ENCODE assay signal across 9 mouse cellular contexts in genomic region chr17:34261502-34261901, GRCm38 (mm10). TPM values are rescaled to one million over a fixed set of nuclear protein-coding genes. Genes with fewer than 3 reads are reported as not detected.
DNase-seq lines count a peak whose midpoint lies in the region; ATAC-seq and TF ChIP-seq lines count a peak whose summit lies in the region.
"Had no signal": no experiment of that assay in that cellular context is flagged by ENCODE, and none has a peak within 500 bp of the region (broad histone marks: within the 10 kb centered on the region; RNA-seq: fewer than 3 reads in every experiment).

No protein-coding gene starts in this region.

- no peak overlapping the region for H3K4me2 ChIP-seq in midbrain, embryonic 15.5 days
- H3K4me2 ChIP-seq: limb, embryonic 12.5 days had no signal

- H3K9ac ChIP-seq in midbrain, embryonic 15.5 days: no peak overlapping the region
- H3K9ac ChIP-seq: limb, embryonic 12.5 days had no signal

- 23% methylated on average over 4 of the region's 4 CpGs for WGBS in midbrain, embryonic 15.5 days
- 20% methylated on average over 4 of the region's 4 CpGs for WGBS in small intestine, adult 2 months

- ATAC-seq in cerebellum, adult (ENCODE audit: insufficient number of reproducible peaks, low FRiP score, low TSS enrichment): no peak
- peak; percentile 56; the same call in 1 of the 2 replicates for ATAC-seq in frontal cortex, adult (ENCODE audit: low TSS enrichment)
- peak; percentile 82 for ATAC-seq in midbrain, embryonic 15.5 days (replicated peaks)

- peak; percentile 17 for DNase-seq in cerebellum, adult 11 months
- DNase-seq in c-Kit-positive CD71-positive TER-119-negative erythroid progenitor cells, embryonic 14.5 days (ENCODE audit: low read depth): peak; percentile 39
- DNase-seq in hindlimb bud, embryonic 11.5 days (ENCODE audit: extremely low spot score, low read depth, low spot score): peak; percentile 60
- DNase-seq in layer of hippocampus, postnatal 36 days: peak; percentile 37 to 54

- H3K4me1 ChIP-seq in midbrain, embryonic 15.5 days: peaks cover 22% of the 10 kb centered on the region
- H3K4me1 ChIP-seq in small intestine, adult 2 months (ENCODE audit: control insufficient read depth, insufficient read depth, insufficient read length, low read length): peaks cover 15% of the 10 kb centered on the region

- H3K9me3 ChIP-seq in midbrain, embryonic 15.5 days: no peaks in the 10 kb centered on the region
- H3K9me3 ChIP-seq: limb, embryonic 12.5 days had no signal

- TF ChIP-seq CTCF in small intestine, adult 2 months (IDR thresholded peaks at IDR 0.05; ENCODE audit: extremely low read depth, insufficient read length, insufficient replicate concordance, low read depth, low read length): no peak

- H3K27ac ChIP-seq in midbrain, embryonic 15.5 days: no peak overlapping the region
- peak overlapping the region; percentile 69 for H3K27ac ChIP-seq in small intestine, adult 2 months (ENCODE audit: insufficient read depth, low read depth, low read length)
- H3K27ac ChIP-seq: limb, embryonic 12.5 days had no signal

- H3K27me3 ChIP-seq in midbrain, embryonic 15.5 days (replicated peaks): peaks cover 14% of the 10 kb centered on the region
- peaks cover 3% of the 10 kb centered on the region; the same call in 1 of the 2 replicates for H3K27me3 ChIP-seq in small intestine, adult 2 months (ENCODE audit: control insufficient read depth, insufficient read depth, low read length)

- TF ChIP-seq POLR2A in small intestine, adult 2 months (IDR thresholded peaks at IDR 0.05; ENCODE audit: low read depth, low read length): no peak; the same call in 1 of the 2 replicates

- no peak overlapping the region for H3K4me3 ChIP-seq in midbrain, embryonic 15.5 days
- no peak overlapping the region for H3K4me3 ChIP-seq in small intestine, adult 2 months (ENCODE audit: low read depth, low read length)
- H3K4me3 ChIP-seq: limb, embryonic 12.5 days had no signal

- H3K36me3 ChIP-seq in midbrain, embryonic 15.5 days (replicated peaks): no peaks in the 10 kb centered on the region
- 0 out of 2 replicates have a peak, but pooled peaks cover 3% of the 10 kb centered on the region for H3K36me3 ChIP-seq in small intestine, adult 2 months (ENCODE audit: control insufficient read depth, insufficient read depth, low read length)
- H3K36me3 ChIP-seq: limb, embryonic 12.5 days had no signal

RNA-seq across cellular contexts. Expression of gene H2-Ab1, which starts 4.0 kb away (rescaled TPM):
- 1 to 10 TPM; 1.6 to 1.9 TPM for total RNA-seq in layer of hippocampus, postnatal 36 days (2021)
- polyA plus RNA-seq in midbrain, embryonic 15.5 days (2015; fragmentation: Nextera tagmentation; extraction: Ambion mirVana): 1.4 and 2.3 TPM in 2 replicates
- polyA plus RNA-seq in small intestine, adult 2 months (2012; rRNA removed): 860 and 5,426 TPM in 2 replicates

RNA-seq across cellular contexts. Expression of gene H2-Ob, which starts 22.8 kb away (rescaled TPM):
- under 1 TPM in 1 of 2 experiments, not detected in 1; 0.47 TPM for total RNA-seq in layer of hippocampus, postnatal 36 days (2021)
- polyA plus RNA-seq in midbrain, embryonic 15.5 days (2015; fragmentation: Nextera tagmentation; extraction: Ambion mirVana): 0.06 and 0.18 TPM in 2 replicates
- polyA plus RNA-seq in small intestine, adult 2 months (2012; rRNA removed): 5.3 and 13.7 TPM in 2 replicates
- polyA plus RNA-seq: limb, embryonic 12.5 days had no signal

RNA-seq across cellular contexts. Expression of gene H2-Aa, which starts 26.1 kb away (rescaled TPM):
- 1 to 10 TPM in 1 of 2 experiments, under 1 TPM in 1; 0.87 to 1.3 TPM for total RNA-seq in layer of hippocampus, postnatal 36 days (2021)
- polyA plus RNA-seq in midbrain, embryonic 15.5 days (2015; fragmentation: Nextera tagmentation; extraction: Ambion mirVana): 0.30 and 0.61 TPM in 2 replicates
- 155 and 792 TPM in 2 replicates for polyA plus RNA-seq in small intestine, adult 2 months (2012; rRNA removed)
- polyA plus RNA-seq: limb, embryonic 12.5 days had no signal

RNA-seq across cellular contexts. Expression of gene H2-Eb1, which starts 44.2 kb away (rescaled TPM):
- 1 to 10 TPM; 1.3 TPM for total RNA-seq in layer of hippocampus, postnatal 36 days (2021)
- 2.9 and 3.1 TPM in 2 replicates for polyA plus RNA-seq in midbrain, embryonic 15.5 days (2015; fragmentation: Nextera tagmentation; extraction: Ambion mirVana)
- 91.6 and 398 TPM in 2 replicates for polyA plus RNA-seq in small intestine, adult 2 months (2012; rRNA removed)

RNA-seq across cellular contexts. Expression of gene Tap2, which starts 58.2 kb away (rescaled TPM):
- 10 to 100 TPM in 1 of 2 experiments, 1 to 10 TPM in 1; 8.5 to 10.3 TPM for total RNA-seq in layer of hippocampus, postnatal 36 days (2021)
- polyA plus RNA-seq in midbrain, embryonic 15.5 days (2015; fragmentation: Nextera tagmentation; extraction: Ambion mirVana): 1.7 and 2.2 TPM in 2 replicates
- polyA plus RNA-seq in small intestine, adult 2 months (2012; rRNA removed): 30.4 and 66.1 TPM in 2 replicates

Comparison
In these comparisons a context has a peak if more than half of its experiments do, and no peak if none do; other contexts are left out.
1. RNA of gene H2-Ab1, which starts 4.0 kb away (polyA plus RNA-seq): 860 to 5,426 TPM in small intestine, adult 2 months; 1.4 to 2.3 TPM in midbrain, embryonic 15.5 days; every median in the first group is over 100 times any median in the second.
2. RNA of gene H2-Aa, which starts 26.1 kb away (polyA plus RNA-seq): 155 to 792 TPM in small intestine, adult 2 months; 0.30 to 0.61 TPM in midbrain, embryonic 15.5 days; every median in the first group is over 10 times any median in the second.
3. Peak in every context shown above with its lines, with median percentiles within 50 percentile points of each other: DNase-seq.